Mouse (Mus musculus) midbrain, embryonic 11.5 days (tissue): ENCODE measurements around the gene Cdk13. TPM values are rescaled to one million over a fixed set of nuclear protein-coding genes. Genes with fewer than 3 reads are reported as not detected.

Source experiments
- ATAC-seq: fragments of 200-750 bp; cut with Nextera tagmentation; 2 replicates; pipeline ENCODE4 v1.8.0; 2017; ENCODE audit warnings: moderate TSS enrichment, moderate library complexity; ENCODE audit not compliant: low FRiP score
- DNase-seq: peaks from one replicate; pipeline ENCODE4 v3.0.0; 2015; ENCODE audit warnings: low spot score; ENCODE audit errors: missing footprints
- H3K27ac ChIP-seq: fragments of 300-500 bp; sonication (generic); 2 replicates; pipeline ENCODE4 v1.5.1; 2014; ENCODE audit warnings: low read depth, low read length
- H3K27me3 ChIP-seq: fragments of 300-500 bp; sonication (generic); 2 replicates; pipeline ENCODE4 v1.6.1; 2014; ENCODE audit warnings: mild to moderate bottlenecking, low read length, moderate library complexity, mixed read lengths; ENCODE audit not compliant: control insufficient read depth, insufficient read depth
- H3K36me3 ChIP-seq: fragments of 300-500 bp; sonication (generic); 2 replicates; pipeline ENCODE4 v1.6.1; 2014; ENCODE audit warnings: mild to moderate bottlenecking, low read length, moderate library complexity, mixed read lengths; ENCODE audit not compliant: control insufficient read depth, insufficient read depth
- H3K4me1 ChIP-seq: fragments of 300-500 bp; sonication (generic); 2 replicates; pipeline ENCODE4 v1.6.1; 2014; ENCODE audit warnings: low read length; ENCODE audit not compliant: control insufficient read depth, insufficient read depth
- H3K4me2 ChIP-seq: fragments of 300-500 bp; sonication (generic); 2 replicates; pipeline ENCODE4 v1.6.1; 2014; ENCODE audit warnings: mild to moderate bottlenecking, moderate library complexity
- H3K4me3 ChIP-seq: fragments of 300-500 bp; sonication (generic); 2 replicates; pipeline ENCODE4 v1.5.1; 2014; ENCODE audit warnings: low read depth, low read length
- H3K9ac ChIP-seq: fragments of 300-500 bp; sonication (generic); 2 replicates; pipeline ENCODE4 v1.6.1; 2014; ENCODE audit warnings: low read length
- H3K9me3 ChIP-seq: fragments of 300-500 bp; sonication (generic); 2 replicates; pipeline ENCODE4 v1.6.1; 2016; ENCODE audit warnings: low read length; ENCODE audit not compliant: control insufficient read depth
- WGBS: fragments of 180-500 bp; shearing (Covaris S2); extraction: QIAGEN DNeasy Blood & Tissue Kit; methylation state at CpG from one replicate; pipeline ENCODE4 v1.1.7; 2014; 5-methylcytosine and 5-hydroxymethylcytosine counted together
- polyA plus RNA-seq: library from polyadenylated mRNA; unstranded; fragments of >200 nt; fragmentation: Nextera tagmentation; extraction: Ambion mirVana; gene quantifications from 2 replicates; pipeline ENCODE4 v1.2.1, GENCODE M21; 2014

Gene Cdk13
- 15.8 and 17.1 TPM in 2 replicates for polyA plus RNA-seq

GRCm38 (mm10) chr13:17804909-17805613, at the start of gene Cdk13:
Gene Cdk13 (minus strand): TSS chr13:17805097.
- Histone ChIP-seq H3K9ac (peak within 1 kb of the TSS; percentile 96), H3K4me1 (peaks cover 4% of the 10 kb centered on the region), H3K4me3 (peak within 1 kb of the TSS; percentile 98), H3K9me3 (no peaks in the 10 kb centered on the region), H3K27ac (peak within 1 kb of the TSS; percentile 96), H3K27me3 (no peaks in the 10 kb centered on the region), H3K4me2 (peak within 1 kb of the TSS; percentile 89), H3K36me3 (no peaks in the 10 kb centered on the region)
- DNase-seq (peak; percentile 100), ATAC-seq (peak; percentile 95)
- WGBS, result under 1% methylated on average over 93 of the region's 110 CpGs

DNA sequence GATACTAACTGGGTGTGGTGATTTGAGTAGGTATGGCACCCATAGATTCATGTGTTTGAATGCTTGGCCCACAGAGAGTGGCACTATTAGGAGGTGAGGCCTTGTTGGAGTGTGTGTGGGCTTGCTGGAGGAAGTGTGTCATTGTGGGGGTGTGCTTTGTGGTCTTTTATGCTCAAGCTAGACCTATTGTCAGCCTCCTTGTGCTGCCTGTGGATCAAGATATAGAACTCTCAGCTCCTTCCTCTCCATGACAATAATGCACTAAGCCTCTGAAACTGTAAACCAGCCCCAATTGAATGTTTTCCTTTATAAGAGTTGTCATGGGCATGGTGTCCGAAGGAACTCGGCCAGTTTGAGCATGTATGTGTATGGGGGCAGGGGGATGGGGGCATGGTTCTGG, 38.4 kb upstream of the Cdk13 start:
- no peak for ATAC-seq

GRCm38 (mm10) chr13:17842756-17843155, 37.9 kb upstream of the Cdk13 start:
- Histone ChIP-seq H3K9me3 (no peaks in the 10 kb centered on the region), H3K9ac (no peak overlapping the region), H3K27ac (no peak overlapping the region), H3K4me1 (no peaks in the 10 kb centered on the region), H3K36me3 (no peaks in the 10 kb centered on the region), H3K27me3 (no peaks in the 10 kb centered on the region), H3K4me3 (no peak overlapping the region), H3K4me2 (no peak overlapping the region)
- 29% methylated on average over 4 of the region's 4 CpGs for WGBS
- ATAC-seq (no peak), DNase-seq (peak; percentile 51)

More for the DNA sequence above, 38.4 kb upstream of the Cdk13 start:
- peak; percentile 76 for DNase-seq
- H3K27ac ChIP-seq, result no peak overlapping the region
- no peak overlapping the region for H3K9ac ChIP-seq
- H3K27me3 ChIP-seq, result no peaks in the 10 kb centered on the region
- no peaks in the 10 kb centered on the region for H3K9me3 ChIP-seq
- H3K4me1 ChIP-seq, result no peaks in the 10 kb centered on the region
- 68% methylated on average over 2 of the region's 2 CpGs for WGBS
- no peak overlapping the region for H3K4me2 ChIP-seq
- H3K36me3 ChIP-seq, result no peaks in the 10 kb centered on the region
- H3K4me3 ChIP-seq, result no peak overlapping the region

GRCm38 (mm10) chr13:17839137-17839536, 34.2 kb upstream of the Cdk13 start:
- no peak overlapping the region for H3K4me2 ChIP-seq
- ATAC-seq (no peak), DNase-seq (peak; percentile 72)
- no peaks in the 10 kb centered on the region for H3K27me3 ChIP-seq
- no peak overlapping the region for H3K27ac ChIP-seq
- H3K36me3 ChIP-seq, result no peaks in the 10 kb centered on the region
- WGBS, result 89% methylated on average over 5 of the region's 5 CpGs
- no peak overlapping the region for H3K9ac ChIP-seq
- no peak overlapping the region for H3K4me3 ChIP-seq
- no peaks in the 10 kb centered on the region for H3K9me3 ChIP-seq
- H3K4me1 ChIP-seq, result no peaks in the 10 kb centered on the region

- DNase-seq (peak; percentile 88), ATAC-seq (peak; percentile 79)
- Histone ChIP-seq H3K27ac (no peak overlapping the region), H3K9me3 (no peaks in the 10 kb centered on the region), H3K9ac (no peak overlapping the region), H3K36me3 (no peaks in the 10 kb centered on the region), H3K4me3 (no peak overlapping the region), H3K27me3 (no peaks in the 10 kb centered on the region), H3K4me1 (no peaks in the 10 kb centered on the region), H3K4me2 (no peak overlapping the region)
- 26% methylated on average over 4 of the region's 4 CpGs for WGBS
Observed at GRCm38 (mm10) chr13:17838484-17838851, 33.6 kb upstream of the Cdk13 start.

DNA sequence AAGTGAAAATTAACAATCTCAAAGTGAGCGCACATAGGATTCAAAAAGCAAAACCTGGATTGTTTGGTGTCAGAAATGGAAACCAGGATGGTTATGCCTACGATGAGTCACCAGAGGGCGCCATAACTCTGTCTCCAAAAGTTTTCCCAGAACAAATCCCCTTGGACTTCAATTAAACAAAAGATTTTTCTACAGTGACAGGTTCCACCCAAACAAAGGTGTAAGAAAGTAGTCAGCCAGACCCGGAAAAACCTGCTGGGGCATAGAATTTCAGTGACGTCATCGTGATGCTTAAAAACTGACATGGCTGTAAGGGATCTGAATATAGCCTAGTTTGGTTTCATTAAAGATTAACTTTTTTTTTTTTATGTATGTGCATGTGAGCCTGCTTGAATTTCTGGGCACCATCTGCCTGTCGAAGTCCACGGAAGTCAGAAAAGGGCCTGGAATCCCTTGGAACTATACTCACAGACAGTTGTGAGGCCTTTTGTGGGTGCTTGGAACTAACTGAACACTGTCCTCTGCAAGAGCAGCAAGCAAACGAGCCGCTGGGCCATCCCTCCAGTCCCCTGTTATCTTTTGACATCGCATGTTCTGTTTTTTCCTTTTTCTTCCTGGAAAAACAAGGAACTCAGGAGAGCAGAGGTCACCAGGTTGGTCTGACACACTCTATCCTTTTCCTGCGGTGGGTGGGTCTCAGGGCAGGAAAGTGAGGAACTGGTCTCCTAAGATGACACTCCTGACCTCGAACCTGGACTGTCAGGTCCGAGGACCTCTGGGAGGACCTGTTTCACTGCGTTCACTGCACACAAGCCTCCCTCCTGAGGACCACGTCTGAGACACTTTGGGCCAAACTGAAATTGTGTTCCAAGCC, 33.0 kb upstream of the Cdk13 start:
- H3K36me3 ChIP-seq, result no peaks in the 10 kb centered on the region
- 48% methylated on average over 16 of the region's 16 CpGs for WGBS
- no peaks in the 10 kb centered on the region for H3K4me1 ChIP-seq
- no peak overlapping the region for H3K9ac ChIP-seq
- H3K4me2 ChIP-seq, result no peak overlapping the region
- peak; percentile 93 for DNase-seq
- ATAC-seq, result peak; percentile 59
- H3K4me3 ChIP-seq, result no peak overlapping the region
- no peaks in the 10 kb centered on the region for H3K9me3 ChIP-seq
- H3K27ac ChIP-seq, result no peak overlapping the region
- H3K27me3 ChIP-seq, result no peaks in the 10 kb centered on the region

DNA sequence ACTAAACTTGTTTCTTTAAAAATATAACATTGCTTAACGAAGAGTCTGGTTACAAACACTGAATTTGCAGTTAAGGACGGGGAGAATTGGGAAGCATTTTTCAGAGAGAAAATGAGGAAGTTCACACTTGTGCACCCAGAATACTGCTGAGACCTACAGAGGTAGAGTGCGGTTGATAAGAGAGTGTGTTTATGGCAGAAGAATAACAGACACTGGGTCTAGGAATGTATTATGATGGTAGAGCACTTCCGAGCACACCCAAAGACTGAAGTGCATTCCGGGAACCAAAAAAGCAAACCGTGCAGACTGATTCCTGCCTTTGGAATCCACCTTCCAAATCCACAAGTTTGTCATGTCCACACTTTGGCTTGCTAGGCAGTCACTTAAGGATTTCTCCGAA, 31.9 kb upstream of the Cdk13 start:
- Histone ChIP-seq H3K27ac (no peak overlapping the region), H3K4me1 (no peaks in the 10 kb centered on the region), H3K36me3 (no peaks in the 10 kb centered on the region), H3K9ac (no peak overlapping the region), H3K4me3 (no peak overlapping the region), H3K9me3 (no peaks in the 10 kb centered on the region), H3K4me2 (no peak overlapping the region), H3K27me3 (no peaks in the 10 kb centered on the region)
- ATAC-seq (no peak), DNase-seq (peak; percentile 79)
- WGBS, result 87% methylated on average over 7 of the region's 7 CpGs

DNA sequence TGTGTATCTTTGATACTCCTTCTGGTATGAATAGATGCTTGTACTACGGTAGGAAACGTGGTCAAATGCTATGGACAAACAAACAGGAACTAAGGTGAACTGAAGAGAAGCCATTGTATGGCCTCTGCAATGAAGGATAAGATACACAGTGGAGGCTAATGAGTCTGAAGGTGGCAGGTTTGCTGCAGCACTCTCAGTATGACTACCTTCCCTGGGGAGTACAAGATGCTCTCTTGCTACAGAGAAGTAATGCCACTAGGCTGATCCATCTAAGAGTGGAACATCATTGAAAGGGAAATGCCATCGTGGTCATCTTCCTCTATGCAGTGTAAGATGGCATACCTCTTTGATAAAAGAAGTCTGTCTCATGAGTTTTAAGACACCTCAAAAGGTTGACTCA, 28.0 kb upstream of the Cdk13 start:
- 78% methylated on average over 3 of the region's 3 CpGs for WGBS
- H3K27me3 ChIP-seq, result no peaks in the 10 kb centered on the region
- no peak for DNase-seq
- H3K27ac ChIP-seq, result no peak overlapping the region
- H3K4me3 ChIP-seq, result no peak overlapping the region
- no peaks in the 10 kb centered on the region for H3K4me1 ChIP-seq
- H3K36me3 ChIP-seq, result no peaks in the 10 kb centered on the region
- no peak for ATAC-seq
- H3K4me2 ChIP-seq, result no peak overlapping the region
- H3K9me3 ChIP-seq, result no peaks in the 10 kb centered on the region
- no peak overlapping the region for H3K9ac ChIP-seq

- H3K4me3 ChIP-seq, result no peak overlapping the region
- ATAC-seq (no peak), DNase-seq (no peak)
- H3K27ac ChIP-seq, result no peak overlapping the region
- no peaks in the 10 kb centered on the region for H3K9me3 ChIP-seq
- H3K4me1 ChIP-seq, result no peaks in the 10 kb centered on the region
- H3K27me3 ChIP-seq, result no peaks in the 10 kb centered on the region
- H3K4me2 ChIP-seq, result no peak overlapping the region
- H3K9ac ChIP-seq, result no peak overlapping the region
- WGBS, result 90% methylated on average over 2 of the region's 2 CpGs
- no peaks in the 10 kb centered on the region for H3K36me3 ChIP-seq
Observed at GRCm38 (mm10) chr13:17817226-17817625, 12.3 kb upstream of the Cdk13 start.
